Mouse (Mus musculus): Measurements from ENCODE around the gene Ttc28.

The Ttc28 gene

DNA sequence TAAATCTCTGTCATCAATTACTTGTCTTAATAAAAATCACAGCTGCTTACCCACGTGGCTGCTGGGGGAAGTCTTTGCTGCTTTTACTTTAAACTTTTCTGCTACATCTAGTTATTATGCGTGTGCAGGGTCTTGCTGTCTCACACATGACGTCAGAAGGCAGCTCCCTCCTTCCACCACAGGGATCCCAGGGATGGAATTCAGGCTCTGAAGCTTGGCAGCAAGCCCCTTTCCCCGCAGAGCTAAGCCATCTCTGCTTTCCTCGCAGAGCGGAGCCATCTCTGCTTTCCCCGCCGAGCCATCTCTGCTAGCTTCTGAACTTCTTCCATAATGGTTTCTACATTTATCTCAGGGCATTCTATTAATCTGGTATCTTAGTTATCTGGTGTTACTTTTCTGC lies 128.3 kb downstream of the Ttc28 start:
- no peak for DNase-seq (ENCODE audit: low spot score)

DNA sequence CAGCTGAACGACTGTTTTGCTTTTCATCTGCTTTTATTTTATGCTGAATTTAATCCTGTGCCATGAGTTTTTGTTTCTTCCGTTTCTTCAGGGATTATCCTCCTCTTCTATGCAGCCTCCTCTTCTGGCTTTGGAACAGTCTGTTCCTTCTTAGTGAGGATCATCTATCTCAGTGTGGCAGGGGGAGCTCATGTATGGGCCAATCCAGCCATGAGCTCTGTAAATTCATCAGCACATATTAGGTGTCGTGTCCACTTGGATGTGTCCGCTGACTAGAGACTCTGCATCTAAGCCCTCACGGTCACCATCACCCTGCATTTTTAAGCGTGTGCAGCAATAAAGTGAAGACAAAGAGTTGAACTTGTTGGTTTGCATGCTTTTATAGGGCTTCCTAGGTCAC lies 128.8 kb downstream of the Ttc28 start:
- DNase-seq (ENCODE audit: low spot score) = no peak

DNA sequence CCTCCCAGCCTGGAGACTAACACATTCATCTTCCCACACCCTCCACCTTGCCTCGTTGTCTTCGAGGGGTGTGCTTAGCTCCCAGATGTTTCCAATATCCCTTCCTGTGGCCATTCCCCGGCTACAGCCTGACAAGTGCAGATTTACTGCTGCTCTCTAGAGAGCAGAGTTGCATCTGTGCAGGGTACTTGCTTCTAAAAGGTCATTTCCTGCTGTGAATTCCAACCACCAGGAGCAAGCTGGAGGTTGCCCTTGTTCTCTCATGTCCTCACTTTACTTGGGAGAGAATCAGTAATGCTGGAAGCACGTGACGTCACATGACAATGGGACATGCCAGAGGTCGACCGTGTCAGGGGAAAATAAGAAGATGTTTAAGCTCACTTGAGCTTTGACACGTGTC lies 131.7 kb downstream of the Ttc28 start:
- DNase-seq (ENCODE audit: low spot score) = no peak

DNA sequence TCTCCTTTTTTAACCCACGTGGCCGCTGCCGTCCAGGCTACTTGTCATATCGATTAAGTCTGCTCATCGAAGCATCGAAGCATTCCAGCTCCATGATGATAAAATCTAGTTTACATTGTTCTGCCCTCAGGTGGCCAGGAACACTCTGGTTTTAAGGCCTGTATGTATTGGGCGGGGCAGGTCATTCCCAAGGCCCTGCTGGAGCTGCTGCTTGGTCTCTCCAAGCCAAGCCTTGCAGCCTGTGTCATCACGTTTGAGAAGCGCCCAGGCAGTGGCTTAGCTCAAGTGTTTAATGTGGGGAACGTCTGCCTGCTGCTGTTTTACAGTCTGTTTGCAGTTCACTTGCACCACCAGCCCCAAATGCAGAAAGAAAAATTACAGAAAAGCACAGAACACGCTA lies 132.5 kb downstream of the Ttc28 start:
- DNase-seq (ENCODE audit: low spot score) = no peak

DNA sequence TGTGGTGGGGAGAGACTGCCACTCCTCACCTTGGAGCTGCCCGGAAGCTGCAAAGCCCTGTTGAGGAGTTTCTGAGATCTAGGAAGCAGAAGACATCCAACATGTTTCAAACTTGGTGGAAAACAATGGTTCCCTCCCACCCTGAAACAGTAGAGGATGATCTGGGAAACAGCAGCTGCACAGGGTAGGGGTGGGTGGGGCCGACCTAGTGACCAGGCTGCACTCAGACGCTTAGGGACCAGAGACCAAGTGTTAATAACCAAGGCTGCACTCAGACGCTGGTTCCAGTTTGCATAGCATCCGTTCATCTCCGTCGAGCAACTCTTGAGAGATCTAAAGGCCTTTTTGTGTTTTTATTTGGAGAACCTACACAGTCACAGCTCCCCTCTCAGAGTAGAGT lies 133.0 kb downstream of the Ttc28 start:
- DNase-seq (ENCODE audit: low spot score) = no peak

DNA sequence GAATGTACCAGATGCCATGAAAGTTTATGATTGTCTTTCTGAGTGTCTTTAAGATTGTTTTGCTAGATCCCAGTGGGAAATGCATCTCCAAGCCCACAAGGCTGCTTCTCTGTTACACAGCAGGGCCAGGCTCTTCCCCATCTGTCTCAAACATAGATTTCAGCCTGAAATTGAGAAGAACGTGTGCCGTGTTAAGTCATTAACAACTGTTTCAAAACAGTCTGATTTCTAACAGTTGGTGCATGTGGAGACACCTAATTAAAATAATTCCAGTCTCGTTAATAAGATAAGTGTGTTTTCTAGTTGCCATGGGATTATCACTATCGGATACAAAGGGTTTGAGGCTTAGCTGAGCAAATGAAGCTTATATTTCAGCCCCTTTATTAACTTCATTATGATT lies 135.4 kb downstream of the Ttc28 start:
- DNase-seq (ENCODE audit: low spot score) = no peak

DNA sequence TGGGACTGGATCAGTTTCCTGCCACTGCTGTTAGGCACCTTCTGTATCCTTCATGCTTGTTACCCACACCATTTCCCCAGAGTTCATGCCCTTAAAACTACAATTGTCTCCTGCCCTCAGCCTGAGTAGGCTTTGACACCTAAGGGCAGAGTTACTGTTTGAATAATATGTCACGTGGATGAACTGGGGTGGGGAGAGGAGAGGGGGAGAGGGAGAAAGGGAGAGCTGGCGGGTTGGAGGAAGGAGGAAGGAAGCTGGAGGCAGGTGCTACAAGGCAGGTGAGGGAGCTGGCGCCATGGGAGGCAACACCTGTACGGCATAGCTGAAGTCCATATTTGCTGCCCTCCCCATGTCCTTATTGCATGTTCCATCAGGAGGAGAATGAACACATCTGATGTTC lies 137.7 kb downstream of the Ttc28 start:
- no peak for DNase-seq (ENCODE audit: low spot score)

DNA sequence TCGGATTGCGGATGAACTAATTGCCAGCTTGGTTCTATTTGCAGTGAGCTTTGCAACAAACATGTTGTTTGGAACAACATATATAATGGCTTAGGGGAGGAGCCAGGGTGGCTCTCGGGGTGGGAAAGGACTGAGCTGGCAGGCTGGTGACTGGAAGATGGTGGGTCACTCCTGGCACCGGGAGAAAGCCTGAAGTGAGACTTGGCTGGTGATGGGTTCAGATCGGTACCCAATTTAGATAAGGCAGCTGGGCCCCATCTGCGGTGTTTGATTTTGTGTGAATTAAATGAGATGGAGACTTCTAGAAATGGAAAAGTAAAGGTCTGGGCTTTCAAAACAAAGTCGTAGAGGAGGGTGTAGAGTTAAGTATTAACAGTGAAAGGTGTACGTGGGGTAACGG lies 142.7 kb downstream of the Ttc28 start:
- DNase-seq (ENCODE audit: low spot score) = no peak

DNA sequence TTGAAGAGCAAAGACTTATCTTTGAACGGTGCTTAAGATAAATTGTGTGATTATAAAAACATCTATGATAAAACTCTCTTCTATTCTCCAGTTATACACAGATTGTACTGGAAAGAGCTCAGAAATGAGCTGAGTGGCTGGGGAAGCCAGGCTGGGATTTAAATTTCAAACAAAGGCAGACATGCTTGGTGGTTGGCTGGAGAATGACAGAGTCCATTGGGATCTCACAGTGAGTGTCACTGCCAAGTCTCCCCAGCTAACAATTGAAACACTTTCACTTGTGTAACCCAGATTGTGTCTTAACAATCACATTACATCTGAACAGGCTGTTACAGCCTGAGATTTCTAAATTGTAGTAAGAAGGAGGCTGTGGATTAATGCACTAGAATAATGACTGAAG lies 143.3 kb downstream of the Ttc28 start:
- no peak for DNase-seq (ENCODE audit: low spot score)

DNA sequence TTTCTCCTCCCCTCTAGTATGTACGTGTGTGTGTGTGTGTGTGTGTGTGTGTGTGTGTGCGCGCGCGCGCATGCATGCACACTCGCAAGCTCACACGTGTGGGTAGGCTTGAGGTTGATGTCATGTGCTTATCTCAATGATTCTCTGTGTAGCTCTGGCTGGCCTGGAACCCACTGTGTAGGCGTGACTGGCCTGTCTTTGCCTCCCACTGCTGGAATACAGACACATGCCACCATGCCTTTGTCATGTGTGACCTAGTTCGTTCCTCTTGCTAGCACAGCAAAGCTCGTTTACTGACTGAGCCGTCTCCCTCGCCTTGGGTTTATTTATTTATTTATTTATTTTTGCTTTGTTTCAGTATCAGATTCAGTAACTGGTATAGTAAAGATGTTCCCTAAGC lies 145.0 kb downstream of the Ttc28 start:
- DNase-seq (ENCODE audit: low spot score) = no peak

DNA sequence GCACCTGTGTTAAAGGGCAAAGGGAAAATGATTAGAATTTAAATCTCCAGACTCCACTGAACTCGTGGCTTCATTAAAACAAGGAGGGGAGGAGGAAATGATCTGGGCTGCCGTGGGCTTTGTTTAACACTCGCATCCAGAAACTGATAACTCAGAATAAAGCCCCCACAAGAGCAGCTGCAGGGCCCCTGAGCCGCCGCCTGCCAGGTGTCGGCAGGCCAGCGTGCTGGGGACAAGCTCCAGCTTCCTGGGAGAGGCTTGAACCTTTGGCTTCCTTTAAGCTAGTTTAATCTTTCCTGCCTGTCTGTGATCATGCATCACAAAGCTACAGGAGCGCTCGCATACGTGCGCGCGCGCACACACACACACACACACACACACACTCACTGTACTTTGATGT lies 145.9 kb downstream of the Ttc28 start:
- no peak for DNase-seq (ENCODE audit: low spot score)

DNA sequence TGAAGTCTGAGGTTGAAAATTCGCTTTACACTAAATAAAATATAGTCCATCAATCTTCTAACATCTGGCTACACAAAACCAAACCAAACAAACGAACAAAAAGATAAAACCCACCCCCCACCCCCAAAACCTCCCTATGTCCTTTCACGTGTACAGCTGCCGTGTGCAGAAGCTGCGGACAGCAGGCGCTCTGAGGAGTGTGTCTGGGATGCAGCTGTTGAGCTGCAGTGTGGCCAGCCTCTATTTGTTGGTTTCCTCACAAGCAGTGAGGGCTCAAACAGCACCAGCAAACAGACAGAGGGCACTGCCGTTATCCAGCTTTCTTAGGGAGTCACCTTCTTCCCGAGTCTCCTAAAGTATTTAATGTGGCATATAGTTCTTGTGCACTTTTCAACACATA lies 146.6 kb downstream of the Ttc28 start:
- no peak for DNase-seq (ENCODE audit: low spot score)

DNA sequence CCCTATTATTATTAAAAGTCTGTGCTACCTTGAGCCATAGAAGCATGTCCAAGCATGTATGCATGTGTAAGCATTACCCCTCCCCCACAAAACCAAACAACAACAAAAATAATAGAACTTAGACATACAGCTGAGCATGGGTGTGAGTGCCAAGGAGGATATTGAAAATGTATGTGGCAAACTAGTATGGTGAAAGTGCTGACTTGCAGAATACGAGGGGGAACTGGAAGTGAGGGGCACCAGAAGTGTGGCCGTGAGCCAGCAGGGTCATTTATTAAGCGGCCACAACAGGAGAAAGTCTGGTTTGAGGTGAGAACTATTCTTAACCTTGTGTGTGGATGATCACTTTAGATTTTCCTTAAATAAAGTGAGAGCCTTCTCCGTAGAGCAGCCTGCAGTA lies 148.7 kb downstream of the Ttc28 start:
- DNase-seq (ENCODE audit: low spot score) = no peak

DNA sequence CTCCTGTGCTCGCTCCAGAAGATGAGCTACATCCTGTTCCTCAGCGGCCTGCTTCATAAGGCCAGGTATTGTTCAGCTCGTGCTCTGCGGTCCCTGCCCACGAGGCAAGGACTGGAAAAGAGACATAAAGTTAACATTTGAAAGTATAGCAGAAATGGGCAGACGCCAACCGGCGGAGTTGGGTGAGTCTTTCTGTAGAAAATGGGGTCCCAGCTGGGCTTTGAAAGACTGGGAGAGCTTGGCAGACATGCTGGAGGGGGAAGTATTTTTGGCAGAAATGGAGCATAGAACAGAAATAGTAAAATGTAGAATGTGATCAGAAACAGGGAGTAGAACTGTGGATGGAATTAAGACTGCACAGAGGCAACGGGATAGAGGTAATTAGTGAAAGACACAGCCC lies 149.3 kb downstream of the Ttc28 start:
- no peak for DNase-seq (ENCODE audit: low spot score)

DNA sequence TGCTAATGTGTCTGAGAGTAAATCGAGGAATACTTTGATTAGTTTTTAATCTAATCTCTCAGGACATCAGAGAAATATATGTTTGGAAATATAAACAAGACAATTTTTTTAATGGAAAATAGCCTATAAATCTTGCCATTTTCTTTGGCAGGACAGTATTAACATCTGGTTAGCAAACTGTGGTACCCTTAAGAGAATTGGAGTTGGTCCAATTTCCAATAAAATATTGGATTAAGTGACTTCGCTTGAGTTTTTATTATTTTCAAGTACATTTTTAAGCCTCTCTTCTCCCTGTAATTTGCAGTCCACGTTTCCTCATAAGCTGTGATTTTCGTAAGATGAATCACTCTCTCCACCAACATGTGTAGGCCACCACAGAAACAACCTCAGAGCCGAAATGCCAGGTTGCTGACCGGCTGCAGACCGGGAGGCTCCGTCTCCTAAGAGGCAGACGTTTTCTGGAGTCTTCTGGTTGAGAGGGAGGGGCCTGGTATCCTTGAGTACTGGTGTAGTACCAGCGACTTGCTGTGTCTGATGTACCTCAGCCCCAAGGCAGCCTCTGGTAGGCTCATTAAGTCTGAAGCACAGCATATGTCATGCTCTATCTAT lies 153.2 kb downstream of the Ttc28 start:
- DNase-seq (ENCODE audit: low spot score) = no peak

DNA sequence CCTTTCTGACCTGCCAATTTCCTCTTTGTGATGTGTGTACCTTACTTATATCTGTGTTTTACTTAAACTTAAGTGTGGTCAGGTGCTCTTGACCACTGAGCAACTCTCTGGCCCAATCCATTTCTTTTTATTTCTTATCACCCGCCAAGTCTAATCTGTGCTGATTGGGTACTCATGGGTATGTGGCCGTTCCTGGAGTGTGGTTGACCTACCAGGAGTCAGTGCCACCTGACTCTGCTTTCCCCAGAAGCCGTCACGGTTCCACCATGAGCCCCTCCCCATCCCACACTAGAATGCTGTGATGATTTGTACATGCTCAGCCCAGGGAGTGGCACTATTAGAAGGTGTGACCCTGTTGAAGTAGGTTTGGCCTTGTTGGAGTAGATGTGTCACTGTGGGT lies 153.9 kb downstream of the Ttc28 start:
- DNase-seq (ENCODE audit: low spot score) = no peak

DNA sequence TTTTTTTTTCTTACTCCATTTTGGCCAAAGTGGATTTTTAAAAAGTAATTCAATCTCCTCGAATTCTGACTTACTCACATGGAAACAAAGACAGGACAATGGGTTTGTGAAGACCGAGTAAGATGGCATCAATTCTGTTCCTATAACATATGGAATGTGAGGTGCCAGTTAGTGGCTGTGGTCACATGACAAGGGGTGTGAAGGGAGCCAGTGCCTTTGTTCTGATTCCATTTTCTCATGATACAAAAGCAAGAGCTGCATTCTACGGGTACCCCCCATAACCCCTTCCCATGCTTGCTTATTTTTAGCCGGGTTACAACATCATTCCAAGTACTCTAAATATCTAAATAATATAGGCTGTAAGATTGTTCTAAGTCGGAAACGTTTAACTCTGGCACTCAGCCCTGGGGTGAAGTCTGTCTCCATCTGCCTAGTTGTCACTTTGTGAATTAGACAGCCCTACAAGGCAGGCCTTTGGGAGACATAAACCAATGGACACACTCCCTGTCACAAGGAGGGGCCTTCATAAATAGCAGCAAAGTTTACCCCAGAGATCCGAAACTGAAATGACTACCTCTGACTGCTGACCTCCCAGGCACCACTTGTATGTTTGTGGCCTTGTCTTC lies 157.6 kb downstream of the Ttc28 start:
- DNase-seq (ENCODE audit: low spot score) = no peak

DNA sequence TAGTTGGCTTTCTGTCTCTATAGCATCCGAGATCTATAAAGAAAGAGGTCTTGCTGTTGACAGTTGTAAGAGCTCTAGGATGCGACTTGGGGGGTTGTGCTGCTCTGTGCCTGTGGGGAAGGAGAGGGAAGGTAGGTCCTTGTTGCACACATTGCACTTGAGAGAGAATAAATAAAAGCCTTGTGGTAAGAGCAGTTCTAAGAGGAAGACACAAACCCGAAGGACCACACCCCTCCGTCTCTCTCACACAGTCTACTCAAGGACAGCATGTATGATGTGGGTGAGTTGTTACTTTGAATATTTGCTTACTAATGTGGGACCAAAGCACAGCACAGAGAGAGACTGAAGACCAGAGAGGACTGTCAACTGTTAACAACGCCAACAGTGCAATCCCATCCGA lies 160.2 kb downstream of the Ttc28 start:
- DNase-seq (ENCODE audit: low spot score) = no peak

DNA sequence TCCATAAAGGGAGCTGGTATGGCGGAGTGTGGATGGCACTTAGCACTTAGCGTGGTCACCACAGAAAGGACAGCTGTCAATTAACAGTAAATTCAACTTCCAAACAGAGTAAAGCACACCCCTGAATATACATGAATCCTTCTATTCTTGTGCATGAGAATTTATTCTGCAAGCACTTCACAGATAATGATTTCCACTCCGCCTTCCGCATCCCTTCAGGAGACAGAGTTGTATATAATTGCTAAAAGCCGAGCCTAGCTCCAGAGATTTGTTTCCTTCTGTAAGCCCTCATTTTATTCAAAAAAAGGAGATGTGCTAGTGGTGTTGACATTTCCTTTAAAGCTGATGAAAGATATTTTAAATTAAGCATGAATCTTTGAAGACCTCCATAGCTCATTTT lies 162.3 kb downstream of the Ttc28 start:
- no peak for DNase-seq (ENCODE audit: low spot score)

DNA sequence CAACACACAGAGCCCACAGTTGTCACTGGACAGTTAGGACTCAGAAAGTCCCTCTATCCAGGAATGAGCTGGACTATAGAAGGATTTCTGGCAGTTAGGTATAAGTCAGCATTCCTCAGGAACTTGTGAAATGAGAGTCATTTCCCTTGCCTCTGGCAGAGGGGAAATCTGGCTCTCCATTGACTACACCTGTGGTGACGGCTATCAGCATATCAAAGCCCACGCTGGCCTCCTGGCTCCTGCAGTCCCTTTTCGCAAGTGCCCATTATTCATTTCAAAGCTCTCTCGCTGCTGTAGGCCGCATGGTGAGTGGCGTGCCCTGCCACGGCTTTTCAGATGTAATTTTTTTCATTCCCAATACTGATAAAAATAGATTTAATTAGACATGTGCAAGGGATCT lies 164.6 kb downstream of the Ttc28 start:
- no peak for DNase-seq (ENCODE audit: low spot score)

DNA sequence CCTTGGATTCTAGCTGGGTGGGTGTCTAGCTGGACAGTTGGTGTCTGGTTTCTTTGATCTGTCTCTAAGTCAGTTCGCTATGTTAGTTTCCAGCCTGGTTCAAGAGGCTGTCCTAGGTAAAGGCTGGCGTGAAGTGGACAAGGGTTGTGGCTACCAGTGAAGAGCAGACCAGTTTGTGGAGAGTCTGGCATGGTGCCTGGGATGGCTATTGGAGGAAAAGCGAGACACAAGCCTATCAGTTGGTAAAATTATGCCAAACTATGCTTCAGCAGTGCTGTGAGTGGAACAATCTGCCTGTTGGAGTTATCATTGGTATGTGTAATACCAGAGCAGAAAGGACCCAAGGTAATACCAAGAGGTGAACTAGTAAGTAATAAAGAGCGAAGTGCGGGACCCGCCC lies 166.8 kb downstream of the Ttc28 start:
- no peak for DNase-seq (ENCODE audit: low spot score)

DNA sequence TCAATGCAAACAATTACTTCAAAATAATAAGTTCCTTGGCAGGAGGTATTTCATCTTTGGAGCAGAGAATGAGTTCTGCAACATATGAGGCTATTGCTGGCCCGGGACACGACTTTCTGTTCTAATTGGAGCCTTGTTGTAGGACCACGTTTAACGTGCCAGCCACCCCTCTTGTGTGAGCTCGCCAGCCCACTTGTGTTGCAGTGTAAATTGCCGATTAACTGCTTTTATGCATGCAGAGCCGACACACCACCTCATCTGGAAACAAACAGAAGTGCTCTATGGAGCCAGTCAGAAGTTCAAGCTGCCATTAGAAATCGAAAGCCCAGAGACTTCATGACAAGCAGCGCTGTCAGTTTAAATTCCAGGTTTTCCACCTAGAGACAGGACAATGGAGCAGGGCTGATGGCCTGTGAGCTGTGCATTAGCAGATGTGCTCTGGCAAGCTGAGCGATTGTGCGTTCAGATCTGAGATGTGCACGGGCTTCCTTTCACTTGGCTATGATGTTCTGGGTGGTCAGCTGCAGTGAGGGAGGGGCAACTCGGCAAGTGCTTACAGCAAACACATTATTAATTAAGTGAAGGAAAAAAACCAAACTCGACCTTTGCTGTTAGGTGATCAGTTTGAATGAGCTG lies 167.4 kb downstream of the Ttc28 start:
- DNase-seq (ENCODE audit: low spot score) = no peak

DNA sequence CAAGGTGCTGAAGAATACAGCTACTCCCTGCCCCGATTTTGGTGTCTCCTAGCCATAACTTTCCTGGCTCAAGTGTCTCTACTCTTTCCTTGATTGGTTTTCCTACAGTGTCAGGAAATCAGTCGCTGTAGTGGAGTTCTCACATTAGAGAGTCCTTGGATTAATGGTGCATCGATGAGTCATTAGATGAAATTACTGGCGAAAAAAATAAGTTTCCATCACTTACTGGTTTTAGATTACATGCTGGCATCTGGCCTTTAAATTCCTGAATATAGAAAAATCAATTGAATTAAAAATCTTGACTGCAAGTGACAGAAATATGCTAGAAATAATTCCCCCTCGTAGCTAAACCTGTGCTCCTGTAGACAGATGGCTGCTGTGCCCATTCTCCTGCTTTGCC lies 168.4 kb downstream of the Ttc28 start:
- DNase-seq (ENCODE audit: low spot score) = no peak

DNA sequence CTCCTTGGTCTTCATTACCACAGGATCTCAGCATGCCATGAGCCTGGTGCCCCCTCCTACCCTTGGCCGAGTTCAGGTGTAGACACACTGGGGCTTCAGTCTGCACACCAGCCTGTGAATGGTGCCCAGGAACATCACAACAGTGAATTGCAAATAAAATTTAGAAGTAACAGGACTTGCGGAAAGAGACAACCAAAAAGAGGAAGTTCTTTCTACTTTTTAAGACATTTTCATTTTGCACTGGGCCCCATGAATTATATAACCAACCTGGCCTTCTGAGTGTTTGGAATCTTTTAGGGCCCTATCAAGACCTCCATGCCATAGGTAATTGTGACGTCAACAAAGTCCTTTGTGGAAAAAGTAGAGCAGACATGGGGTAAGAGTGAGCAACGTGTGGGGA lies 170.0 kb downstream of the Ttc28 start:
- DNase-seq (ENCODE audit: low spot score) = no peak

Measured in testis, postnatal 10 days (tissue).